Mouse (Mus musculus) testis, adult 2 months (tissue): Measurements from ENCODE around the gene Ripor3. TPM values are rescaled to one million over a fixed set of nuclear protein-coding genes. Genes with fewer than 3 reads are reported as not detected.
A peak's percentile ranks its signal among the peaks of the same experiment; 100 is the strongest.

Experiments
- H3K27ac ChIP-seq: fragments of 200-500 bp; 2 replicates; pipeline ENCODE4 v1.5.1; 2012; ENCODE audit warnings: low read depth, low read length; ENCODE audit not compliant: control insufficient read depth, insufficient read depth
- H3K27me3 ChIP-seq: fragments of 200-500 bp; 2 replicates; pipeline ENCODE4 v1.6.1; 2012; ENCODE audit warnings: mild to moderate bottlenecking, low read length, moderate library complexity; ENCODE audit not compliant: control insufficient read depth, insufficient read depth
- H3K36me3 ChIP-seq: fragments of 200-500 bp; 2 replicates; pipeline ENCODE4 v1.6.1; 2012; ENCODE audit warnings: mild to moderate bottlenecking, low read length; ENCODE audit not compliant: control insufficient read depth, insufficient read depth
- H3K4me1 ChIP-seq: fragments of 200-500 bp; 2 replicates; pipeline ENCODE4 v1.6.1; 2012; ENCODE audit warnings: low read length; ENCODE audit not compliant: control insufficient read depth, insufficient read depth
- H3K4me3 ChIP-seq: fragments of 200-500 bp; 2 replicates; pipeline ENCODE4 v1.5.1; 2012; ENCODE audit warnings: low read depth, mild to moderate bottlenecking, low read length, moderate library complexity, mixed read lengths; ENCODE audit not compliant: control insufficient read depth
- CTCF ChIP-seq: fragments of 200-500 bp; IDR thresholded peaks from 2 replicates; pipeline ENCODE4 v1.5.1; 2012; ENCODE audit warnings: low read depth, mild to moderate bottlenecking, inconsistent platforms, low read length, moderate library complexity; ENCODE audit not compliant: control insufficient read depth, insufficient read depth, insufficient replicate concordance
- POLR2A ChIP-seq: fragments of 200-500 bp; IDR thresholded peaks from 2 replicates; pipeline ENCODE4 v1.6.1; 2012; ENCODE audit warnings: low read depth, mild to moderate bottlenecking, inconsistent platforms, low read length, moderate library complexity; ENCODE audit not compliant: control insufficient read depth
- polyA plus RNA-seq: library from polyadenylated mRNA; depleted of rRNA; stranded (reverse); fragments of >200 nt; gene quantifications from 2 replicates; pipeline ENCODE4 v1.2.3, GENCODE M21; 2012

The Ripor3 gene
- polyA plus RNA-seq, 1 experiment, result 0.90 TPM

- Histone ChIP-seq H3K4me3 (no peak overlapping the region), H3K36me3 (no peaks in the 10 kb centered on the region), H3K4me1 (0 out of 2 replicates have a peak, but pooled peaks cover 2% of the 10 kb centered on the region), H3K27me3 (no peaks in the 10 kb centered on the region), H3K27ac (no peak overlapping the region)
- no peak for TF ChIP-seq CTCF
- no peak for TF ChIP-seq POLR2A
Observed at GRCm38 (mm10) chr2:167987640-167988039, 22.8 kb downstream of the Ripor3 start.

- Histone ChIP-seq H3K27me3 (no peaks in the 10 kb centered on the region), H3K4me1 (0 out of 2 replicates have a peak, but pooled peaks cover 2% of the 10 kb centered on the region), H3K36me3 (no peaks in the 10 kb centered on the region), H3K27ac (no peak overlapping the region), H3K4me3 (no peak overlapping the region)
- TF ChIP-seq POLR2A (no peak), CTCF (peak; percentile 30; the same call in 1 of the 2 replicates)
Observed at GRCm38 (mm10) chr2:167986762-167987161, 23.7 kb downstream of the Ripor3 start.

GRCm38 (mm10) chr2:167984946-167985345, 25.5 kb downstream of the Ripor3 start:
- Histone ChIP-seq H3K36me3 (no peaks in the 10 kb centered on the region), H3K27me3 (no peaks in the 10 kb centered on the region), H3K4me3 (no peak overlapping the region), H3K4me1 (0 out of 2 replicates have a peak, but pooled peaks cover 2% of the 10 kb centered on the region), H3K27ac (no peak overlapping the region)
- no peak for TF ChIP-seq CTCF

GRCm38 (mm10) chr2:167984371-167984770, 26.0 kb downstream of the Ripor3 start:
- Histone ChIP-seq H3K36me3 (no peaks in the 10 kb centered on the region), H3K27ac (no peak overlapping the region), H3K4me1 (0 out of 2 replicates have a peak, but pooled peaks cover 2% of the 10 kb centered on the region), H3K4me3 (no peak overlapping the region), H3K27me3 (no peaks in the 10 kb centered on the region)
- TF ChIP-seq CTCF, result no peak
- no peak for TF ChIP-seq POLR2A

GRCm38 (mm10) chr2:167982646-167983045, 27.8 kb downstream of the Ripor3 start:
- no peak overlapping the region for H3K4me3 ChIP-seq
- TF ChIP-seq POLR2A (no peak), CTCF (peak; percentile 9; the same call in 1 of the 2 replicates)
- no peaks in the 10 kb centered on the region for H3K27me3 ChIP-seq
- H3K4me1 ChIP-seq, result no peaks in the 10 kb centered on the region
- H3K36me3 ChIP-seq, result no peaks in the 10 kb centered on the region
- H3K27ac ChIP-seq, result no peak overlapping the region

GRCm38 (mm10) chr2:167980391-167980790, 30.0 kb downstream of the Ripor3 start:
- Histone ChIP-seq H3K4me1 (no peaks in the 10 kb centered on the region), H3K36me3 (no peaks in the 10 kb centered on the region; the same call in 1 of the 2 replicates), H3K27me3 (no peaks in the 10 kb centered on the region), H3K27ac (no peak overlapping the region), H3K4me3 (no peak overlapping the region)
- TF ChIP-seq POLR2A, result no peak

- no peaks in the 10 kb centered on the region for H3K4me1 ChIP-seq
- peaks cover 5% of the 10 kb centered on the region for H3K36me3 ChIP-seq
- no peak for TF ChIP-seq POLR2A
- no peak for TF ChIP-seq CTCF
- H3K27ac ChIP-seq, result no peak overlapping the region
- no peak overlapping the region for H3K4me3 ChIP-seq
- H3K27me3 ChIP-seq, result no peaks in the 10 kb centered on the region
Observed at GRCm38 (mm10) chr2:167978271-167978670, 32.1 kb downstream of the Ripor3 start.

GRCm38 (mm10) chr2:167975746-167976145, 34.7 kb downstream of the Ripor3 start:
- H3K36me3 ChIP-seq, result peaks cover 5% of the 10 kb centered on the region

More at GRCm38 (mm10) chr2:167975746-167976145, 34.7 kb downstream of the Ripor3 start:
- no peak for TF ChIP-seq POLR2A
- no peak for TF ChIP-seq CTCF
- H3K27ac ChIP-seq, result no peak overlapping the region
- no peaks in the 10 kb centered on the region for H3K27me3 ChIP-seq
- no peak overlapping the region for H3K4me3 ChIP-seq
- H3K4me1 ChIP-seq, result no peaks in the 10 kb centered on the region
